Mouse (Mus musculus) MEL (cell line): ENCODE data around the gene Inpp4b.

ENCODE experiments used
- CTCF ChIP-seq, 3 experiments: IDR thresholded peaks in 2 of 3; conservative IDR thresholded peaks in 1 of 3; 2 replicates each; pipeline ENCODE4 v1.5.1; 2011 to 2012; ENCODE audit warnings: low read length in 3 of 3, low read depth in 2 of 3, mild to moderate bottlenecking in 2 of 3, improper control_type of control experiment in 1 of 3, inconsistent platforms in 1 of 3, mixed read lengths in 1 of 3, moderate library complexity in 1 of 3; ENCODE audit not compliant: control insufficient read depth in 1 of 3, insufficient read depth in 1 of 3, poor library complexity in 1 of 3, severe bottlenecking in 1 of 3
- ELF1 ChIP-seq: IDR thresholded peaks from 2 replicates; pipeline ENCODE4 v1.6.1; 2014; ENCODE audit warnings: low read depth, mild to moderate bottlenecking, inconsistent platforms, low read length, improper control_type of control experiment, moderate library complexity
- EP300 ChIP-seq, 2 experiments: IDR thresholded peaks; 2 replicates each; pipeline ENCODE4 v1.6.1; 2011; ENCODE audit warnings: improper control_type of control experiment in 2 of 2, low read length in 2 of 2, low read depth in 1 of 2, mild to moderate bottlenecking in 1 of 2
- ETS1 ChIP-seq: IDR thresholded peaks from 2 replicates; pipeline ENCODE4 v1.6.1; 2012; ENCODE audit warnings: low read depth, mild to moderate bottlenecking, inconsistent platforms, low read length, improper control_type of control experiment, moderate library complexity
- GABPA ChIP-seq: IDR thresholded peaks from 2 replicates; pipeline ENCODE4 v1.6.1; 2012; ENCODE audit warnings: low read depth, mild to moderate bottlenecking, inconsistent platforms, low read length, improper control_type of control experiment, moderate library complexity
- GATA1 ChIP-seq: IDR thresholded peaks from 2 replicates; pipeline ENCODE4 v1.6.1; 2011; ENCODE audit warnings: low read depth, low read length, improper control_type of control experiment
- JUND ChIP-seq: IDR thresholded peaks from 2 replicates; pipeline ENCODE4 v1.6.1; 2011; ENCODE audit warnings: low read depth, mild to moderate bottlenecking, improper control_type of control experiment, low read length
- MAZ ChIP-seq: IDR thresholded peaks from 2 replicates; pipeline ENCODE4 v1.6.1; 2012; ENCODE audit warnings: low read depth, mild to moderate bottlenecking, inconsistent platforms, low read length, improper control_type of control experiment
- POLR2A ChIP-seq, 2 experiments: IDR thresholded peaks; 2 replicates each; pipeline ENCODE4 v1.6.1; 2011 to 2012; ENCODE audit warnings: low read length in 2 of 2, mild to moderate bottlenecking in 2 of 2, control low read depth in 1 of 2, improper control_type of control experiment in 1 of 2, low read depth in 1 of 2, moderate library complexity in 1 of 2; ENCODE audit not compliant: control insufficient read depth in 1 of 2, insufficient read depth in 1 of 2, poor library complexity in 1 of 2
- TAL1 ChIP-seq: IDR thresholded peaks from 2 replicates; pipeline ENCODE4 v1.6.1; 2012; ENCODE audit warnings: mild to moderate bottlenecking, inconsistent platforms, low read length, moderate library complexity, mixed read lengths
- USF1 ChIP-seq: IDR thresholded peaks from 2 replicates; pipeline ENCODE4 v1.6.1; 2014; ENCODE audit warnings: low read depth, mild to moderate bottlenecking, inconsistent platforms, low read length, improper control_type of control experiment, moderate library complexity
- USF2 ChIP-seq, 2 experiments: IDR thresholded peaks; 2 replicates each; pipeline ENCODE4 v1.6.1; 2011 to 2012; ENCODE audit warnings: improper control_type of control experiment in 2 of 2, low read length in 2 of 2, borderline replicate concordance in 1 of 2, inconsistent platforms in 1 of 2, low read depth in 1 of 2, mild to moderate bottlenecking in 1 of 2; ENCODE audit not compliant: insufficient read depth in 1 of 2
- ZKSCAN1 ChIP-seq: IDR thresholded peaks from 2 replicates; pipeline ENCODE4 v1.6.1; 2012; ENCODE audit warnings: low read depth, mild to moderate bottlenecking, inconsistent platforms, low read length, improper control_type of control experiment, moderate library complexity
- ZMIZ1 ChIP-seq: IDR thresholded peaks from 2 replicates; pipeline ENCODE4 v1.6.1; 2012; ENCODE audit warnings: low read depth, mild to moderate bottlenecking, inconsistent platforms, low read length, improper control_type of control experiment, moderate library complexity

DNA sequence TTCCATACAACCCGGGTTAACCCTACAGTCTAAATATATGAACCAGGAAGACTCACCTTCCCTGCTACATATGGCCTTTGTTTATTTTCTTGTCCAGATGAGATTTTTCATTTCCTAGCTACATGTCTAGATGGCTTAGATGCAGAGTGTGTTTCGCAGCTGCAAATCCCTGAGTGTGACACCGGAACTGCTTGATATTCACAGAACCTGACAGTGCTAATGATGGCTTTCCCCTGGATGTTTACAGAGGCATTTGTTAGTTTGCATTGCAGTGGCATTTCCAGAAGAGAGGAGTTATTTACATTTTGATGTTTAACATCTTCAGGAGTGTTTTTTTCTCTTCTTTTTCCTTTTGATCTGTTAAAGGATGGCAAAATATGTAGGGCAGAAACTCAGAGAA lies 537.7 kb downstream of the Inpp4b start:
- TF ChIP-seq GABPA (no peak), CTCF (IDR thresholded peaks at IDR 0.05 in 2 of 3, conservative IDR thresholded peaks at IDR 0.05 in 1 of 3; ENCODE audit: control insufficient read depth in 1 of 3, insufficient read depth in 1 of 3, low read depth in 2 of 3, low read length in 3 of 3, poor library complexity in 1 of 3, severe bottlenecking in 1 of 3) (no peak), EP300 (IDR thresholded peaks at IDR 0.05; ENCODE audit: low read depth in 1 of 2, low read length in 2 of 2) (no peak), POLR2A (IDR thresholded peaks at IDR 0.05; ENCODE audit: control insufficient read depth in 1 of 2, insufficient read depth in 1 of 2, low read depth in 1 of 2, low read length in 2 of 2, poor library complexity in 1 of 2) (no peak), ZMIZ1 (no peak), USF1 (no peak), JUND (no peak), ELF1 (no peak), ZKSCAN1 (no peak), TAL1 (no peak), USF2 (IDR thresholded peaks at IDR 0.05; ENCODE audit: borderline replicate concordance in 1 of 2, insufficient read depth in 1 of 2, low read depth in 1 of 2, low read length in 2 of 2) (no peak), MAZ (no peak), ETS1 (no peak), GATA1 (no peak)
